Mouse (Mus musculus) ovary, postnatal 14 days (tissue): ENCODE results near the gene Natd1.

ENCODE experiments used
- DNase-seq: peaks from one replicate; pipeline ENCODE4 v3.0.0; 2022; ENCODE audit warnings: low spot score

The Natd1 gene

GRCm38 (mm10) chr11:60931869-60932481, 17.4 kb upstream of the Natd1 start, which contains the start of gene Map2k3:
Gene Map2k3 (plus strand): TSS chr11:60932033.
- DNase-seq = peak; percentile 89

GRCm38 (mm10) chr11:60931282-60931868, 16.8 kb upstream of the Natd1 start:
- no peak for DNase-seq

DNA sequence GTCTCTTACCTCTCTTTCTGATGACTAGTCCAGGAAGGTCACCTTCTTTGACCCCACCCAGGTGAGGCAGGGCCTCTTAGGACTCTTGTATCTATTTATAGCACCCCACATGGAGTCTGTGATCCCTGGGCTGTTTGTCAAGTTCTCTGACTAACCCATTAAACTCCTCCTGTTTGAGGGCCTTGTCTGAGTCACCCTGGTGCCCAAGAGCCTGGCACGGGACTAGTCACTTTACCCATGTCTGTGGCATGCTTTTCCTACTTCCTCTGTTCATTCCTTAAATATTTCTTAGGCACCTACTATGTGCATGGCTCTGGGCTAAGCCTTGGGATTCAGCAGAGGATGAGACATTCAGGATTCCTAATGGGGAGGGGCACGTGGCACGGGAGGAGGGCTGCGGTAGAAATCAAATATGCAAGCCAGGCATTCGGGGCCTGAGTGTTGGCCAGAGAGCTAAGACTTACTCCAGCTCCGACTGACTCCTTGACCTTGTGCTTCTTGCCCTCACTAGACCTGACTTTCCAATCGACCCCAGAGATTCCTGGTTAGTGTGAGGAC, 16.3 kb upstream of the Natd1 start:
- no peak for DNase-seq

DNA sequence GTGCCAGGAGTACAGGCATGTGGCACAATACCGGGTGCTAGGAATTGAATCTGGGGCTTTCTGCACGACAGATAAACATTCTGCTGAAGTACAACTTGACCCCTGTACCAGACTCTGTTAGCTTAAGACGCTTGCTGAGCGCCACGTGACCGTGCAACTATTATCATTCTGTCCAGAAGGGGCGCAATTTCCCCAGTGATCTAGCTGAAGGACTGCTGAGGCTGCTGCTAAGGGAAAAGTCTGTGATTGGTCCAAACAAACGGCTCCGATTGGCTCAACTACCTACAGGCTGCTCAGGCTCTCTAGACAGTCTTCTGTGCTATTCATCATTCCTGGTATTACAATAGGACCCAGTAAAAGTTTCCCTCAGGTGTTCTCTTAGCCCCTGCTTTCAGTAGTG, 12.7 kb upstream of the Natd1 start:
- DNase-seq = peak; percentile 92

GRCm38 (mm10) chr11:60924981-60925380, 10.4 kb upstream of the Natd1 start:
- no peak for DNase-seq

GRCm38 (mm10) chr11:60924498-60924897, 9.9 kb upstream of the Natd1 start:
- no peak for DNase-seq

DNA sequence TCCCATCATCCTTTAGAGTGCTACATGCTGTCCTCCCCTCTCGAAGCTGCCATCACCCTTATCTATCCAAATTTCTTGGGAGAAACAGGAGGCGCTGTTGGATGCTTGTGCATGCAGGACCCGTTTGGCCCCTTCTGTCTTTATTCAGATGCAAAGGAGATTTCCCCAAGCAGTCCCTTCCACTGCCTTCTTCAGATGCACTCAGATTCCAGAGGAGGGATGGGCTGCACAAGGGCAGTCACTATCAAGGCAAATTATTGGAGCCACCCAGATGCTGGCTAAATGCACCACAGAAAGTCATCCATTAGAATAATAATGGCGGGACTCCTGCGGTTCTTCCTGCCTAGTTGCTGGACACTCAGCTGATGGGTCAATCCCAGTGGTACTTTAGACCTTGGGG, 8.4 kb upstream of the Natd1 start:
- no peak for DNase-seq

- DNase-seq = no peak
These were observed 7.6 kb upstream of the Natd1 start for GRCm38 (mm10) chr11:60922195-60922594.

DNA sequence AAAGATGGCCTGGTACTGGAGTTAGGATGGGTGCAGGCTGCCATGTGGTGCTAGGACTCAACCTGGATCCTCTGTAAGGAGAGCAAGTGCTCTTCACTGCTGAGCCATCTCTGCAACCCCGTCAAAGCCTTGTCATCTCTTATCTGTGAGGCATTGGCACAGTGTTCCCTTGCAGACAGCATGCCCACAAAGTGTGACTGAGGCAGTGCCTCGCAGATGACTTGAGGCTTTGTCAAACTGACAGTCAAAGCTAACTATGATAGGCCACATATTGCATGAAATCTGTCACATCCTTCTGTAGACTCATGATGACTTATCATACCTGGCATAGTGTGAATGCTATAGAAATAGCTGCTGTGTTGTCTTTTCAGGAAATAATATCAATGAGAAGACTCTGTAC, 5.5 kb upstream of the Natd1 start:
- DNase-seq = no peak

GRCm38 (mm10) chr11:60915201-60915600, 651 bp upstream of the Natd1 start:
- no peak for DNase-seq

- DNase-seq = peak; percentile 83
These were observed 1.0 kb downstream of the Natd1 start for GRCm38 (mm10) chr11:60913301-60914196.

DNA sequence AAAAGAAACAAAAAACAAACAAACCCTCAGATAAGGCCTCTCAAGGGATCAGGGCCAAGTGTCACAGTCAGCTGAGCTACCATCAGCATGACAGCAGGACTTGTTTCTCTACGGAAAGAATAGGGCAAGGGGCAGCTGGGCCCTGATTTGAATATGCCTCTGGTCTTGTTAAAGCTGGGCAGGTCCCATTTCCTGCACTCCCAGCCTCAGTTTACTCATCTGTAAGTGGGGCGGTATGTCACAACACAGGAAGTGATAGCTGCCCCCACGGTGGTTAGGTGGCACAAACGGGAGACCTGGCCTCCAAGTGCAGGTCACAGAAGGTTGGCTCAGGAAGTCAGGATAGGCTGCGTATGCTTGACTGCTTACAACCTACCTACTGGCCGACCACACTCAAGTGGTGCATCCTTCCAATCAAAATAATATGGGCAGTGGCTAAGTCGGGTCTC, 2.0 kb downstream of the Natd1 start:
- no peak for DNase-seq

DNA sequence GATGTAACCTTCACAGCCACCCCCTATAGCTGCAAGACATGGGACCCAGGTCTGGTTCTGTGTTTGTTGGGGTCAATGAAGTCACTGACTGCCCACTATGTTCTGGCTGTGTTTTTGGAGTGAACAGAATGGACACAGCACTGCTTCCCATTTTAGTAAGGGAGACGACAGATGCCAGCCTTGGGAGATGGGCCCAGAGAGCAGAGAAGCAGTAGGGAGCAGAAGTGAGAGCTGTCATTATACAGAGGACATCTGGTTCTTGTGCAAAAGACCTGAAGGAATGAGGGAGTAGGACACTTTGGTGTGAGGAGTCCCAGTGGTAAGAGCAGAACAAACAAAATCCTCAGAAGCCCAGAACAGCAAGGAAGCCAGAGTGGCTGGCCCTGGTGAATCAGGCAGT, 4.9 kb downstream of the Natd1 start:
- DNase-seq = no peak

DNA sequence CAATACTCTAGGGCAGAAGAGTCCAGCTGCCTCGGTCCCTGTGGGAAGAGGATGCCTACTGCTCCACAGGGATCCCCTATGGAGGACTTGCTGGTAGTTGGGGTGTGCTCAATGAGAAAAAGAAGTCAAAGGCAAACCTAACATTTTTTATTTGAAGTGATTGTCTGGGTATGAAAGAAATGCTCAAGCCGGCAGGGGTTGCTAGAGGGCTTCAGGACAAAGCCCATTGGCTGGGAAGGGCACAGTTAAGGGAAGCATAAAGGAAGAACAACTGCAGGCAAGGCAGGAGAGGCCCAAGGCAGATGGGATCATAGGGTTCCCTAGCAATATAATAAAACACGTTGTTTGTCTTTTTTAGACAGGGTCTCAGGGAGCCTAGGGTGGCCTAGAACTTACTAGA, 6.5 kb downstream of the Natd1 start:
- DNase-seq = no peak

- no peak for DNase-seq
These were observed 8.1 kb downstream of the Natd1 start for GRCm38 (mm10) chr11:60906449-60906848.

- DNase-seq = no peak
These were observed 9.0 kb downstream of the Natd1 start for GRCm38 (mm10) chr11:60905407-60906120.

GRCm38 (mm10) chr11:60903661-60904061, 10.9 kb downstream of the Natd1 start:
- no peak for DNase-seq

DNA sequence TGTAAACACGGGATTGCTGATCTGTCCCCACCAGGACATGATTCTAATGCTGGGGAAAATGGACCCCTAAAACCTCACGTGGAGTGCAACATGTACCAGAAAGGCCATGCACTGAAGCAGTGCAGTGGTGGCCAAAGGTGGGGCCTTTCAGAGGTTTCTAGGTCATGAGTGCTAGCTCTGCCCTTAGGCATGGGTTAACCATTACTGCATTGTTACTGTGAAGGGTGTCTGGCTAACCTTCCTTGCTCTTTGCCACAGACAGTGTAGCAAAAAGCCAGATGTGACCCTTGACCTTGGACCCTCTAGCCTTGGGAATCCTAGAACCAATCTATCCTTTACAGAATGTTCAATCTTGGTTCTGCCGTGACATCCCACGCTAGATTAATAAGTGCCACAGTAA, 12.1 kb downstream of the Natd1 start:
- DNase-seq = no peak

DNA sequence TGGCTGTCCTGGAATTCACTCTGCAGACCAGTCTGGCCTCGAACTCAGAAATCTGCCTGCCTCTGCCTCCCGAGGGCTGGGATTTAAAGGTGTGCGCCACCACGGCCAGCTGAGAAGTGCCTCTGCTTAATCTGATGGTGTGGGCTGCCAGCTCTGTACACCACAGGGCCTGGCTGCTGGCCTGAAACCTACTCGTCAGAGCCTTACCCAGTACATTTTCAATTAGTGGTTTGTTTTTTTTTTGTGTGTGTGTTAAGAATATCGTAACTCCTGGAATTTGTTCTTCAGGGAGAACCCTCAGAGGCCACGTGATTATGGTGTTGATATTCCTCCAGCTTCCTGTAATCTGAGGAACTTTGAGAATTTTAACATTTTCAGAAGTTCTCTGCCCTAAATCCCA, 12.5 kb downstream of the Natd1 start:
- no peak for DNase-seq

- DNase-seq = no peak
These were observed 18.6 kb downstream of the Natd1 start for GRCm38 (mm10) chr11:60895915-60896314.

DNA sequence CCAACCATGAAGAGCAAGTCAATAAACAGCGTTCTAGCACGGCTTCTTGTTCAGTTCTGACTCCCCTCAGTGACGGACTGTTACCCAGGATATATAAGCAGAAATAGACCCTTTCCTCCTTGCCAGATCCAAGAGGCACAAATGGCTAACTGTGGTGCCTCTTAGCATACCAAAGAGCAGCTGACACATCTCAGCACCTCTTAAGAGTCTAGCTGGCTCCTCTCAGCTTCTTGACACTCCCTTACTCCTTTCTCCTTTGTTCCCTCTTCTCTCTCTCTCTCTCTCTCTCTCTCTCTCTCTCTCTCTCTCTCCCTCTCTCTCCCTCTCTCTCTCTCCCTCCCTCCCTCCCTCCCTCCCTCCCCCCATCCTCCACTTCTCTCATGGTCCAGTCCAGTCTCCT, 23.8 kb downstream of the Natd1 start:
- DNase-seq = no peak

GRCm38 (mm10) chr11:60890286-60890685, 24.3 kb downstream of the Natd1 start:
- no peak for DNase-seq
